Mouse (Mus musculus) neutrophil, adult 5-6 weeks (primary cell): ENCODE results near the gene Rnf133. TPM values are rescaled to one million over a fixed set of nuclear protein-coding genes. Genes with fewer than 3 reads are reported as not detected.

Experiments
- ATAC-seq: fragments of 151-379, 151-347 bp; 2 replicates; pipeline ENCODE4 v1.8.0; 2017; ENCODE audit warnings: mild to moderate bottlenecking, moderate TSS enrichment; ENCODE audit not compliant: insufficient number of reproducible peaks, poor library complexity, low FRiP score, severe bottlenecking; ENCODE audit errors: extremely low read depth
- total RNA-seq: library from RNA; stranded (forward); fragments of 200-1000 nt; gene quantifications from 2 replicates; pipeline ENCODE4 v1.2.3, GENCODE M21; 2017

The Rnf133 gene
- not detected in 2 replicates for total RNA-seq

DNA sequence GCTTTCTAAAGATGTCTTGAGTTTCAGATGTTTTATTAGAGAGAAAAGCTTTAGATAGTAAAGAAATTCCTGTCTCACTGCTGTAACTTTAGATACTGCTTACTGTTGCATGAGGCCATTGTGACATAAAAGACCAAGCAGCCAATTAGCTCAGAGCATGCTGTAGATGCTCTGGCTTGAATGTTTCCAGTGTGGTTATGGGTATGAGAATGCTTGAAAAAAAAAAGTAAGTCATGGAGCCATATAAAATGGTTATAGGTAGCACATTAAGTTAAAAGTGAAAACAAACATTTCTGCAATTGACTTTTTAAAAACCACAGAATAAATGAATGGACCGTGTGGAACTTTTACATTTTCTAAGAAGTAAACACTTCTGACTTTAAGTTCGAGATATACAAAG lies at the start of gene Rnf133:
Gene Rnf133 (minus strand): TSS at position 101 of the 400 bp plus-strand sequence.
- ATAC-seq, result no peak

DNA sequence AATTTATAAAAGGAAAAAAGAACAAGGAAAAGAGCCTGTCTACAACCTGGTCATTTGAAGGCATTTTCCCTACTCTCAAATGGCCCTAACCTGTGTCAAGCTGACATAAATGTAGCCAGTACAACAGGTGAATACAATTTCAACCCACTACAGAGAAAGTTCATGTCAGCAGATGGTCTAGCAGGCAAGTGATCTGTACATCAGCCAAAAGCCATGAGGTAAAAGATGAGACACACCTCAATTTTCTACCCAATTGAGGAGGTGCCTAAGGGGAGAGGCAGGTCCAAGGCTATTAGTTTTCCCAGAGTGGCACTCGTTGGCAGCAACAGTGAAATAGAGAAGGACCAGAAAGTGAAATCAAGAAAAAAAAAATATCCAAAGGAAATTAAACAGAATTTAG lies 28.1 kb upstream of the Rnf133 start:
- ATAC-seq, result no peak

DNA sequence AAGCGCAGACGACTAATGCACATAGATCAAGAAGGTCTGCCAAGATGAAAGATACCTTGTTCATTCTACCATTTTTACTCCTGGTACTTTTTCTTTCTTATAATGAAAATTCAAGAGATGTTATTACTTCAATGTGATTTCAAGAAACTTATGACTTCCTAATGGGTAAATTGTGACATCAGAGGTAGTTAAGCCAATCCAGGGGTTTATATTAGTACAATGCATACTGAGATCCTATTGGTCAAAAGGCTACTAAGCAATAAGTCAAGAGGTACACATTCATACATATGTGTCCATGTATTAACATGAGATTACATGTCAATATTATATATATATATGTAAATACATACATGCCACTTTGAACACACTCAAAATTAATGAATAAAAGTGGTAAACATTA lies 4.9 kb upstream of the Rnf133 start, which contains the start of gene Rnf148:
Gene Rnf148 (minus strand): TSS at position 101 of the 400 bp plus-strand sequence.
- no peak for ATAC-seq

DNA sequence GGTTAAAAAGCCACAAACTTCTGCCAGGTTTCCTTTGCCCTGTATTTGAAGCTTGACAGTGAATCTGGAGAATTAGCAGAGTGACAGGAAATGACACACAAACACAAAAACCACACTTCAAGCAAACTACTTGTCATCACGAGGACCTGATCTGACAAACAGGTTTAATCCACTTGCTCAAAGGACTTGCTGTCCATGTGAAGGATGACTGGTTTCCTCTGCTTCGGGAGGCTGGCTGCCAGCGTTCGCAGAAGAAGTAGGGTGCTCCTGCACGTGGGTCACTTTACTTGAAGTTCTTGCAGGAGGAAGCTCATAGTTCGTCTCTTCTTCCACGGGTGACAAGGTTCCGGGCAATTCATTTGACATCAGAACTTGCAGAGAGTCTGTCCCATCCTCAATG lies 1.4 kb downstream of the Rnf133 start:
- no peak for ATAC-seq

DNA sequence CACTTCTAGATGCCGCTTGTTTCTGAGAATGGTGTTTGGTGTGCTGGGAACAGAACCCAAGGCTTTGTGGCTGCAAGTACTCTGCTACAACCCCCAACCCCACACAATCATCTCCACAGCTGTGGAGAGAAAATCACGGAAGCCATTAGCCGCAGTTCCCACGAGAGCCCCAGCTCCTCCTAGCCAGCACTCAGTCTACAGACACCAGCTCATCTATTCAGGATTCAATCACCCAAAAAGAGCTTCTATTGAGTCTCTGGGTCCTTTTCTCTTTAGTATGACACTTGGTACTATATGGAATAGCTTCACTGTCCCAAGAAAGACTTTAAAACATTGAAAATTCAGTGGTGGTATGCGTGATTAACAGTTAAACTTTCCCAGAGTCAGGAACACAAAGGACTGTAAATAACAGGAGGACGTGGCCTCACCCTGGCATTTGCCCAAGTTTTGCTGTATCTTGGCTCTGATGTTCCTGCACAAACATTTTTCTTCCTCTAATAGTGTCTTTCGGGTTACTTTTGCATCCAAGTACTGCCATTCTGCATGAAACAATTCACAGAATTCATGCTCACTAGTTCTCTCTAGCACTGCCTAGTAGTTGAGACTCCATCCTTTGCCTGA lies 2.4 kb downstream of the Rnf133 start:
- no peak for ATAC-seq

DNA sequence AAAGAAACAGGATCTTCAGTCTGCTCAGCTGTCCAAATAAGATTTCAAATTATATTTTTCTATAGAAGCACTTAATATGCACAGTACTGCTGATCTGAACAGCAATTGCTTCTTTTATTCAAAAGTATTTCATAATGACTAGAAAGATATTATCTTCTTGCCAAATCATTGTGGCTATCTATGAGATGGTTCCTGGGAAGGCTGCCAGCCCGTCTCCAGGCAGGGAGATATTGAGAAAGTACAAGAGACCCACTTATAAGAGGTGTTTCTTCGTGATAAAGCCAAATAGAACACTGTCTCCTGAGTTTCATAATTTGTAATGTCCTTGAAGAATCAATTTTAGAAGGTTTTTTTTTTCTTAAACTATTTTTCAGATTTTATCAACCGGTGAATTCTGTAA lies 13.0 kb downstream of the Rnf133 start:
- no peak for ATAC-seq

DNA sequence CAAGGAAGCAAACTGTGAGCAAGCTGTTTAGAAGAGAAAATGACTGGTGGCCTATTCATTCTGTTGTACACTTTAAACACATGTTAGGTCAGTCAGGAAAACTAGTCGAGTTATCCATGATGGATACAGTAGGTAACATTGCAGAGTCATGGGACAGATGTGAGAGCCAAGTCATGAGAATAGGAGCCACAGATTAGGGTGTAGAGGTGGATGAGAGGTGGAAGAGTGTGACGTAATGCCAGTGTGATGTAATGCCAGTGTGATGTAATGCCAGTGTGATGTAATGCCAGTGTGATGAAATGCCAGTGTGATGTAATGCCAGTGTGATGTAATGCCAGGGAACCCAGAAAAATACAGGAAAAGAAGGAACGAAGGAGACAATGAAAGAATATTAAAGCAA lies 14.9 kb downstream of the Rnf133 start:
- no peak for ATAC-seq

DNA sequence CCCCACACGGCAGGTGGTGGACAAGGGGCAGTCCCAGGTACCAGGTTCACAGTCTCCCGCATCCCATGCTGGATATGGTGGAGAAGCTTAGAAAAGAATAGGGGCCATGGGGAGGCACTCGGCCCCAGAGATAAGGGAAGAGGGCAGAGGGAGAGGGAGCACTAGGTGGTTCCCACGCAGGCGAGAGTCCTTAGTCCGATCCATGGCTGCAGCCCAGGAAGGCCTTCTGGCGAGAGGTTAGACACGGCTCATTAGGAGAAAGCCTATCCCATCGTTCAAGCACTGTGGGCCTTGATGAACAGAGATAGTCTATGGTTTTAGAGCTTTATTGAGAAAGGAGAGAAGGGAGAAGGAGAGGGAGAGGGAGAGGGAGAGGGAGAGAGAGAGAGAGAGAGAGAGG lies 16.1 kb downstream of the Rnf133 start:
- ATAC-seq, result no peak

DNA sequence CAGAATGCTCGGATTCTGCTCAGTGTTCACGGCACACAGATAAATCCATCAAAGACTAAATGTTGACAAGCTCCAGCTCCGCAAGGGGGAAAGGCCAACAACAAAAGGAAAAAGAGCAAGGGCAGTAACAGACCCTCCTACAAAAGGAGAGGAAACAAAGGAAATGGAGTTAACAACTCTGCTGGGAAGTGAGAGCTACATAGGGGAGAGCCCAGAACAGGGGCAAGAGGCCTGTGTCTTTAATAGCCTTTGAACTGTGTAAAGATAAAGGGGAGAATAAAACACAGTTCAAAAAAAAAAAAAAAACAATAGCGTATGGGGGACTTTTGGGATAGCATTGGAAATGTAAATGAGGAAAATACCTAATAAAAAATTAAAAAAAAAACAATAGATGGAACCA lies 19.6 kb downstream of the Rnf133 start:
- ATAC-seq, result no peak

Other genes starting within 250 kb of the Rnf133 start
- 0.58 TPM in 1 of 2 replicates, not detected in the other for gene Rnf148, start 4.8 kb upstream of the Rnf133 start, total RNA-seq
- 0.23 TPM in 1 of 2 replicates, not detected in the other for gene Cadps2, start 189.1 kb upstream of the Rnf133 start, total RNA-seq